Mouse (Mus musculus) erythroblast, embryonic 14.5 days (primary cell): Measurements from ENCODE around the gene Dmtf1. TPM values are rescaled to one million over a fixed set of nuclear protein-coding genes. Genes with fewer than 3 reads are reported as not detected.
A peak's percentile ranks its signal among the peaks of the same experiment; 100 is the strongest.

Experiments used
- H3K27me3 ChIP-seq: 2 replicates; pipeline ENCODE4 v1.6.1; 2012; ENCODE audit warnings: inconsistent platforms; ENCODE audit not compliant: control insufficient read depth
- H3K36me3 ChIP-seq: 2 replicates; pipeline ENCODE4 v1.6.1; 2012; ENCODE audit warnings: mild to moderate bottlenecking, inconsistent platforms; ENCODE audit not compliant: control insufficient read depth
- H3K4me1 ChIP-seq: 2 replicates; pipeline ENCODE4 v1.6.1; 2012; ENCODE audit warnings: inconsistent platforms; ENCODE audit not compliant: control insufficient read depth
- H3K4me3 ChIP-seq: replicated peaks from 2 replicates; pipeline ENCODE3; 2012; ENCODE audit warnings: moderate library complexity, mild to moderate bottlenecking, inconsistent platforms
- H3K9me3 ChIP-seq: 2 replicates; pipeline ENCODE4 v1.6.1; 2012; ENCODE audit warnings: low read length, inconsistent platforms, mixed read lengths; ENCODE audit not compliant: control insufficient read depth
- GATA1 ChIP-seq: IDR thresholded peaks from 2 replicates; pipeline ENCODE4 v1.6.1; 2012; ENCODE audit warnings: low read length, inconsistent platforms, mixed read lengths
- TAL1 ChIP-seq: IDR thresholded peaks from 3 replicates; pipeline ENCODE4 v1.6.1; 2012; ENCODE audit warnings: low read length, inconsistent platforms, mixed read lengths
- polyA plus RNA-seq: library from polyadenylated mRNA; stranded (reverse); fragments of >175 nt; gene quantifications from 2 replicates; pipeline ENCODE4 v1.2.3, GENCODE M21; 2012

Gene Dmtf1
- polyA plus RNA-seq, 1 experiment, result 0.07 TPM

- Histone ChIP-seq H3K4me1 (no peaks in the 10 kb centered on the region), H3K27me3 (no peaks in the 10 kb centered on the region), H3K4me3 (no peak overlapping the region), H3K9me3 (no peaks in the 10 kb centered on the region), H3K36me3 (no peaks in the 10 kb centered on the region)
- no peak for TF ChIP-seq TAL1
- TF ChIP-seq GATA1, result no peak
Observed at GRCm38 (mm10) chr5:9111759-9112158, 49.8 kb downstream of the Dmtf1 start.

DNA sequence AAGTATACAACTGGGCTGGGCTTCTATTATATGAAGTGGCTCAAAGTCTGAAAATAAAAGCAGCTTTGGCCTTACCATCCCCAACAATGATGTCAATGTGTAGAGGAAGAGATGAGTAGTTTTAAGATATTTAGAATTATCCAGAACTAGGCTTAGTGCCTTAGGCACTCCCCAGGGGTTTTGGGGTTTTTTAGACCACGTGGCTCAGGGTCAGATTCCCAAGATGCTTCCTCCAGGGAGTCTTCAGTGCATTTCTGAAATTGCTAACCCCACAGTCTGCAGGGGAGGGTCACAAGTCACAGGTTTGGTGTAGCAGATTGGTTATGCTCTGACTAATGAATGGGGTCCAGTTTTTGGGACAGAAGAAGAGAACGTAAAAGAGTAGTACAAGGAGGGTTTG lies 50.3 kb downstream of the Dmtf1 start:
- no peak overlapping the region for H3K4me3 ChIP-seq
- no peaks in the 10 kb centered on the region for H3K4me1 ChIP-seq
- H3K36me3 ChIP-seq, result no peaks in the 10 kb centered on the region
- no peak for TF ChIP-seq TAL1
- no peak for TF ChIP-seq GATA1
- H3K9me3 ChIP-seq, result no peaks in the 10 kb centered on the region
- no peaks in the 10 kb centered on the region for H3K27me3 ChIP-seq

DNA sequence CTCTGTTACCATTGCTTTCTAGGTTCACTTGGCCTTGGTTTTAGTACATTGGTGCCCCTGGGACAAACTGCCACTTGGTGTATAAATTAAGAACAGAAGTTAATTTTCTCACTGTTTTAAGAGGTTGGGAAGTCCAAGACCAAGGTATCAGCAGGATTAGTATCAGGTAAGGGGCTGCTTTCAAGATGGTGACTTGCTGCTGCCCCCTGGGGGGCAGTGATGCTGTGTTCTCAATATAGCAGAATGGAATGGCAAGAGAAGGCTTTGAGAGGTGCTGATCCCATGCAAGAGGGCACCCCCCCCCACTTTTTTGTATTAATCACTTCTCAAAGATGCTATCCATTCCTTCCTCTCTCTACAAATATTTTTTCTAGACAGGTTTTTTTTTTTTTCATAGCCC lies 52.0 kb downstream of the Dmtf1 start:
- Histone ChIP-seq H3K4me3 (no peak overlapping the region), H3K4me1 (no peaks in the 10 kb centered on the region)
- TF ChIP-seq TAL1 (no peak), GATA1 (no peak)

DNA sequence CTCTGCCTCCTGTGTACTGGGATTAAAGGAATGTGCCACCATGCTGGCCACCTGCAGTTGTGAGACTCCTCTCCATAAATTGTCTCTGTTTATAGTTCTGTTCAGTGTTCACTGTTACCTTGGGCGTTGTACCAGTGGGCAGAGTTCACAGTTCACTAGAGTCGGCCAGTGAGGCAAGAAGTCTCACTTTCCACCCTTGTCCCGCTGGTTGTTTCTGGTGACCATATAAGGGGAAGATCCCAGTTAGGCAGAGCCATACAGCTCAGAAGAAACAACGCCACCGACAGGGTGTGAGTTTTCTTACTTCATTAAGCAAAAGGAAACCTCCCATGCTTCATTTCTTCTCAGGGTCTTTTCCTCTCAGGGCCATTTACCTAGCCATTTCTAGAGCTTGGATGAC lies 53.1 kb downstream of the Dmtf1 start:
- TF ChIP-seq TAL1, result no peak
- TF ChIP-seq GATA1, result no peak
- Histone ChIP-seq H3K4me3 (no peak overlapping the region), H3K36me3 (no peaks in the 10 kb centered on the region), H3K9me3 (no peaks in the 10 kb centered on the region), H3K4me1 (no peaks in the 10 kb centered on the region), H3K27me3 (peaks cover 6% of the 10 kb centered on the region)

More for the DNA sequence above, 52.0 kb downstream of the Dmtf1 start:
- no peaks in the 10 kb centered on the region for H3K9me3 ChIP-seq
- no peaks in the 10 kb centered on the region for H3K36me3 ChIP-seq
- no peaks in the 10 kb centered on the region for H3K27me3 ChIP-seq

GRCm38 (mm10) chr5:9107296-9108089 lies 54.1 kb downstream of the Dmtf1 start:
- Histone ChIP-seq H3K9me3 (no peaks in the 10 kb centered on the region), H3K4me1 (no peaks in the 10 kb centered on the region)
- TF ChIP-seq TAL1, result no peak
- no peak for TF ChIP-seq GATA1

DNA sequence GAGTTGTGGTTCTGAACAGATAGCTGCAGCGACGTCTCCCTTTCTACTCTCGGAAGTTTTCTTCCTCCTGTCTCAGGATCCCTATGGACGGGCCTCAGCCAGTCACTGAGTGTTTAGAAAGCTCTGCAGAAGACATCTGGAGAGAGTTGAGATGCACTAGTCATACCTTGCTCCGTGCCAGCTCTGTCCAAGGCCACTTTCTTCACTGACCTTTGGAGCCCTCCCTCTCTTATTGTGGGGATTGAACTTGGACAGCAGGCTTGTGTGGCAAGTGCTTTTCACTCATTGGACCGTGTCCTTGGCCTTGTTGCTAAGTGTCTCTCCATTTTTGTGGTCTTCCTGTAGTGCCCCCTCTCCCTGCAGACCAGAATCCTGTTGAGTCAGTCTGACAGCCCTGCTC lies 54.8 kb downstream of the Dmtf1 start:
- TF ChIP-seq GATA1, result no peak
- no peak for TF ChIP-seq TAL1
- no peaks in the 10 kb centered on the region for H3K9me3 ChIP-seq
- H3K27me3 ChIP-seq, result peaks cover 21% of the 10 kb centered on the region
- no peaks in the 10 kb centered on the region for H3K4me1 ChIP-seq
- no peak overlapping the region for H3K4me3 ChIP-seq
- no peaks in the 10 kb centered on the region for H3K36me3 ChIP-seq

More at GRCm38 (mm10) chr5:9107296-9108089, 54.1 kb downstream of the Dmtf1 start:
- Histone ChIP-seq H3K36me3 (no peaks in the 10 kb centered on the region), H3K4me3 (no peak overlapping the region), H3K27me3 (peaks cover 14% of the 10 kb centered on the region)

DNA sequence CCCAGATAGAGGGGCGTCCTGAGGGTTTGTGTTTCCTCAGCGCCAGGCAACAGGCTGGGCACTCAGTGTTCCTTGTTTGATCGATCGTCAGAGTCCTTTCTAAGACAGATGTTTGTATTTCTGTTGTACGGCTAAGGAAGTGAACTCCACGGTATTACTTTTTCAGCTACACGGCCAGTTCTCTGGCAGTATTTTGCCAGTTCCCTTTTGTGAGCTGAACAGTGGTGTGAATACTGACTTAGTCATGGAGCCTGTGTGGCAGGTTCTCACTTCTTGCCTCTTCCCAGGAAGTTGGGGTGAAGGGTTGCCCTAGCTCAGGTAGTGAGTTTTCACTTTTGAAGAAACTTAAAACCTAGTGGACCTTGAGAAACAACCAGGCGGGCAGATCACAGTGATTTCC lies 57.6 kb downstream of the Dmtf1 start:
- H3K36me3 ChIP-seq, result no peaks in the 10 kb centered on the region
- no peak for TF ChIP-seq TAL1
- TF ChIP-seq GATA1, result no peak
- peaks cover 14% of the 10 kb centered on the region for H3K4me1 ChIP-seq
- H3K9me3 ChIP-seq, result peaks cover 4% of the 10 kb centered on the region; the same call in 1 of the 2 replicates
- no peak overlapping the region for H3K4me3 ChIP-seq
- peaks cover 49% of the 10 kb centered on the region for H3K27me3 ChIP-seq

DNA sequence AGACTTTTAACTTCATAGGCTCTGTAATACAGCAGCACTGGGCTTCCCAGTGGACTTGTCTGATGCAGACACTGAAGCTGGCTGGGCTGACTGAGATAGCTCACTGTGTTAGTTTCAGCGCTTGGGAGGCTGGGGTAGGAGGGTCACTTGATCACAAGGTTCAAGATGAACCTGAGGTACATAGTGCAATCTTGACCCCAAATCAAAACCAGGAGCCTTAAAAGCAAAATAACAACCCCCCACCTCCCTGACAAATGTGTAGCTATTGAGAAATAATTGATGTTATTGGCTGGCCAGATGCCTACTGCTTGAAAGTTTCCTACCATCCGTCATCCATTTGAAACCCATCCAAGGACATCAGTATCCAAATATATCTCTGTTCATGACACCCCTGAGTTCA lies 58.9 kb downstream of the Dmtf1 start:
- Histone ChIP-seq H3K27me3 (peaks cover 60% of the 10 kb centered on the region), H3K36me3 (no peaks in the 10 kb centered on the region), H3K9me3 (peaks cover 9% of the 10 kb centered on the region; the same call in 1 of the 2 replicates), H3K4me1 (peaks cover 14% of the 10 kb centered on the region), H3K4me3 (no peak overlapping the region)
- TF ChIP-seq TAL1 (no peak), GATA1 (no peak)

DNA sequence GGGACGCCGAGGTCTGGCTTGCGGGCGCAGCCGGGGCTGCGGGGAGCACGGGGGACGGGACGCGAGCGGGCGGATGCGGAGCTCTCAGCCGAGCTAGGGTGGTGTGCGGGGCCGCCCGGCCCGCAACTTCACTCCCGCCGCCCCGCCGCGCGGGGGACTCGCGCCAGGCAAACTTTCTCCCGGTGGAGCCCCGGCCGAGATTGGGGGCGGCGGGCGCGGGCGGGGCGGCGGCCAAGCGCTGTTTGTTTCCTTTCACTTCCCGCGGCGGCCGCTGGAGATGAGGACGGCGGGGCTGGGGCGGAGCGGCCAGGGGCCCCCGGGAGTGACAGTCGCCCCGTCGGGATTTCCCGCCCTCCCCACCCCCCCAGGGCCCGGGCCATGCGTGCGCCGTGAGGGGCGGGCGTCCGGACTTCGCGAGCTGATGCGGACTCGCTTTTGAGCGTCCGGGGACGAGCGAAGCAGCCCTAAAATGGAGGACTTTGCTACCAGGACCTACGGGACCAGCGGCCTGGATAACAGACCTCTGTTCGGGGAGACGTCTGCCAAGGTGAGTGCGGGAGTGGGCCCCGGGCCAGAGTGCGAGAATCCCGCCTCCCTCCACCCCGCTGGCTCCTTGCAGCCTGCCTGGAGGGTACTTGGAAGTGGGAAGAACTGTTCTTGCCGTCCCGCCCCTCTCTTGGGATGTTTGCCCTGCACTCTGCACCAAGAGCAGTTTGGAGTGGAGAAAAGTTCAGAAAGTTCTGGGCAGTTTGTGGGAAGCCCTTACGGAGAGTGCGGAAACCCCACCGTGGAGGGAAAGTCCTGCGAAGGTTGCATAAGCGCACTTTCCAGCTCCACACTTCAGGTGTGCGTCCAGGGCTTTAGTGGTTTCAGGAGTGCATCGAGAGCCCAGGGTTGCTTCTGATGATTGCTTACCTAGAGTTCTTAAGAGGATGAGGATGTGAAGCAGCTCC lies 60.5 kb downstream of the Dmtf1 start:
- peaks cover 60% of the 10 kb centered on the region for H3K27me3 ChIP-seq
- H3K4me1 ChIP-seq, result peaks cover 14% of the 10 kb centered on the region
- TF ChIP-seq TAL1 (no peak), GATA1 (no peak)
- no peaks in the 10 kb centered on the region for H3K36me3 ChIP-seq
- peaks cover 16% of the 10 kb centered on the region for H3K9me3 ChIP-seq
- H3K4me3 ChIP-seq, result peak overlapping the region; percentile 71
